Mouse (Mus musculus) heart, postnatal 4 days (tissue): ENCODE results near the gene Gm3512. TPM values are rescaled to one million over a fixed set of nuclear protein-coding genes. Genes with fewer than 3 reads are reported as not detected.
"Not testable (repeated sequence)": the region's sequence is repeated elsewhere in the genome, so short reads cannot be mapped to it uniquely, and the experiment has no call there.

Experiments used
- DNase-seq: peaks from one replicate; pipeline ENCODE4 v3.0.0; 2021
- total RNA-seq, 2 experiments: library from RNA; stranded (reverse); gene quantifications; 2 replicates each; pipeline ENCODE4 v1.2.3; 2021

The Gm3512 gene
- under 1 TPM; 0.34 to 0.43 TPM for total RNA-seq

DNA sequence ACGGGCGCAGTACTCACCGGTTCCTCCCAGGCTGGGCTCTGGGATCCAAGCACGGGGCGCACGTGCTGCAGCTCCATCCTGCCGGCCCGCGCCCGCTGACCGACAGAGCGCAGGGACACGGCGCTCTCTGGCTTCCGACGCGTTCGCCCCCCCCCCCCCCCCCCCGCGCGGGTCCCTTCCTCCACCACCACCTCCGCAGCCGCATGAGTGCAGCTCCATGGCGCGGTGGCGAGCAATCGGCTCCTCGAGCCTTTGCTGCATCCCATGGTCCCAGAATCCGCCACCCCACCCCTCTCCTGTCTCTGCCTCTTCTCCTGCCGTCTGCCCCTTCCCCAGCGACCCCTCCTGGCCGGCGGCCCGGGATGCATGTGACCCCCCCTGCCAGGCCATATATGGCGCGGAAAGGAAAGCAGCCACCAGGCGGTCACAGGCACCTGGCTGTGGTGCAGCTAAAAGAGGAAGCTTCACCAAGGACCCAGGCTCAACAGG is at the start of gene Gm3512:
TSS of gene Gm3512 (minus strand) at position 51 of the 489 bp plus-strand sequence.
- peak; percentile 4 for DNase-seq

DNA sequence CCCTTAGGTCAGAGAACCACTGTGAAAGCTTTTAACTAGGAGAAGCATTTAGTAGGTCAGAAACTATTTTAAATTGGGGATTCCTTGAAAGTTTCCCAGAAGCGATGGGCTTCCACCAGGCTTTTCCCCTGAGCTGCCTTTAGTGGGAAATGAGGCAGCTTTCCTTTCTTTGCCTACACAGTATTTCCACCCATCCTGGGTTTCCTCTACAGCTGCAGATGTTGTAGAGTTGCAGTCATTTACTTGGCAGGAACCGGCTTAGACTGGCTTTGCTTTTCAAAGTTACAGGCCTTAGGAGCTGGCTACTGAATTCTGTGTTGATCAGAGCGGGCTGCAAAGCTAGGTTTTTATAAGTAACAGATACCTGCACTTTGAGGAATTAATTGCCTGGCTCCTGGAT is 25.7 kb upstream of the Gm3512 start:
- peak; percentile 39 for DNase-seq

DNA sequence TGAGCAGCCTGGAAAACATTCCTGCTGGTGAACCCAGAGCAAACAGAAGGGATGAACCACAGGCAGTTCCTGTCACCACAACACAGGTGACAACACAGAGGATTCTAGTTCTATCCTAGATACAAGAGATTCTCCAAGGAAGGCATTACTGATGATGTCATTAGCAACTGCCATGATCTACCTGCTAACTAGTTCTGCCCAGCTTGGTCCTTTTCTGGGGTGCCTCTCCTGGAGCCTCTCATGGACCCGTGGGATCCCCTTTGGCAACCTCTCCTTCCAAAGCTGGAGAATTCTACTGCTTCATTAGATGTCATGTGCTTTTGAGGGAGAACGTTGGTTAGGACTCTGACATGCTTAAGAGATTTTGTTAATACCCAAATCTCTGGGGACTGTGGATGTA is 20.1 kb upstream of the Gm3512 start, which contains the start of gene Gm16434:
TSS of gene Gm16434 (minus strand) at position 101 of the 400 bp plus-strand sequence.
- DNase-seq: not testable (repeated sequence)

DNA sequence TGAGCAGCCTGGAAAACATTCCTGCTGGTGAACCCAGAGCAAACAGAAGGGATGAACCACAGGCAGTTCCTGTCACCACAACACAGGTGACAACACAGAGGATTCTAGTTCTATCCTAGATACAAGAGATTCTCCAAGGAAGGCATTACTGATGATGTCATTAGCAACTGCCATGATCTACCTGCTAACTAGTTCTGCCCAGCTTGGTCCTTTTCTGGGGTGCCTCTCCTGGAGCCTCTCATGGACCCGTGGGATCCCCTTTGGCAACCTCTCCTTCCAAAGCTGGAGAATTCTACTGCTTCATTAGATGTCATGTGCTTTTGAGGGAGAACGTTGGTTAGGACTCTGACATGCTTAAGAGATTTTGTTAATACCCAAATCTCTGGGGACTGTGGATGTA is 49.0 kb downstream of the Gm3512 start, which contains the start of gene Gm6676:
TSS of gene Gm6676 (minus strand) at position 101 of the 400 bp plus-strand sequence.
- DNase-seq: not testable (repeated sequence)

DNA sequence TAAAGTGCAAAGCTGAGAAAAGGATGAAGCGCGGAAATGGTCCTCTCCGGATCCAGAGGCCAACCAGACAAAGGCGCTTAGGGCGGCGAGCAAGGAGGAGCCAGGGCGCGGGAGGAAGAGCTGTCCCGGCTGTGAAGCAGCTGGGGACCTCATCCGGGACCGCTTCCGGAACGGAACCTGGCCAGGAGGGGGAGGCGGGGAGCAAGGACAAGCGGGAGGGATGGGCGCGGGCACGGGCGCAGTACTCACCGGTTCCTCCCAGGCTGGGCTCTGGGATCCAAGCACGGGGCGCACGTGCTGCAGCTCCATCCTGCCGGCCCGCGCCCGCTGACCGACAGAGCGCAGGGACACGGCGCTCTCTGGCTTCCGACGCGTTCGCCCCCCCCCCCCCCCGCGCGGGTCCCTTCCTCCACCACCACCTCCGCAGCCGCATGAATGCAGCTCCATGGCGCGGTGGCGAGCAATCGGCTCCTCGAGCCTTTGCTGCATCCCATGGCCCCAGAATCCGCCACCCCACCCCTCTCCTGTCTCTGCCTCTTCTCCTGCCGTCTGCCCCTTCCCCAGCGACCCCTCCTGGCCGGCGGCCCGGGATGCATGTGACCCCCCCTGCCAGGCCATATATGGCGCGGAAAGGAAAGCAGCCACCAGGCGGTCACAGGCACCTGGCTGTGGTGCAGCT is 69.1 kb downstream of the Gm3512 start:
- peak; percentile 4 for DNase-seq

Other genes starting within 250 kb of the Gm3512 start
- gene Gm6356, start 200.7 kb downstream of the Gm3512 start, total RNA-seq: not detected
- under 1 TPM; 0.17 to 0.63 TPM for gene Gm10406, start 147.1 kb downstream of the Gm3512 start, total RNA-seq
- gene Gm3685, start 129.6 kb downstream of the Gm3512 start, total RNA-seq: not detected
- gene Gm3696, start 73.9 kb downstream of the Gm3512 start, total RNA-seq: 1 to 10 TPM in 1 of 2 experiments, under 1 TPM in 1; 0.23 to 1.5 TPM
- gene Gm6676, start 49.1 kb downstream of the Gm3512 start, total RNA-seq: not detected
- not detected for gene Gm16434, start 20.0 kb upstream of the Gm3512 start, total RNA-seq
- not detected for gene Gm3727, start 90.2 kb upstream of the Gm3512 start, total RNA-seq
- under 1 TPM; 0.52 to 0.54 TPM for gene Gm3739, start 140.5 kb upstream of the Gm3512 start, total RNA-seq
- not detected for gene Gm5797, start 157.9 kb upstream of the Gm3512 start, total RNA-seq
- gene Gm8374, start 190.6 kb upstream of the Gm3512 start, total RNA-seq: not detected